Mouse (Mus musculus): ENCODE data around the gene Slc23a3.

The Slc23a3 gene

GRCm38 (mm10) chr1:75138448-75138847 lies 4.8 kb upstream of the Slc23a3 start:
- no peak for DNase-seq (ENCODE audit: low spot score in 2 of 2)

DNA sequence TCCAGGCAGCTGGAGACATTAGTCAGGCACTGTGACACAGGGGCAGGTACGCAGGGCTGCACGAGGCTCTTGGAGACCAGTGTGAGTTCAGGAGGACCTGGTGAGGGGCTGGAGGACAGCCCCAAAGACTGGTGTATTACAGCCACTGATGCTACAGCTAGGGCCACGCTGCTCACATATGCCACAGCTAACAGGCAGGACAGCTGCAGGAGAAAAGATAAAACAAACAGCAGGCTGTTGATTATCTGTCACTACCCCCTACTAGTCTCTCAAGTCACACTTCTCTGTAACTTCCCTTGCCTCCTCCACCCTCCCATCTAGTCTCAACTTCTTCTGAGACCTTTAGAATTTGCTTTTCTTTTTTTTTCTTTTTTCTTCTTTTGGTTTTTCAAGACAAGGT lies 3.0 kb upstream of the Slc23a3 start:
- no peak for DNase-seq (ENCODE audit: low spot score in 2 of 2)

GRCm38 (mm10) chr1:75136293-75136692 lies 2.6 kb upstream of the Slc23a3 start:
- DNase-seq (ENCODE audit: low spot score in 2 of 2): no peak

DNA sequence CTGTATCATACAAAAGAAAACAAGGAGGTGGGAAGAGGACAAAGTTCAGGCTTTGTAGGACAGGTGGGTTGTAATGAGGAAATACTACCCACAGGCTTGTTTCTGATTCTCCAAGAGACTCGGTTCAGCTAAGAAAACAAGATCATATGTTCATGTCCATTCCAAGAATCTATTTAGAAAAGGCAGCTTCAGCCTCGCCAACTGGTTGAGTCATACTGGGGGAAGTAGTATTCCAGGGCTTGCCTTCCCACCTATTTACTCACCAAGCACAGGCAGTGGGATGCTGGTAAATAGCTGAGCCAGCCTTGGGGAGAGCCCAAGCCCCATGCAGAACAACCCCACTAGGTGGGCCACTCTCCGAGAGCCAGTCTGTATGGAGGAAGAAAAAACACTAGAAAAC lies 5.0 kb downstream of the Slc23a3 start:
- DNase-seq (ENCODE audit: low spot score in 2 of 2): no peak

DNA sequence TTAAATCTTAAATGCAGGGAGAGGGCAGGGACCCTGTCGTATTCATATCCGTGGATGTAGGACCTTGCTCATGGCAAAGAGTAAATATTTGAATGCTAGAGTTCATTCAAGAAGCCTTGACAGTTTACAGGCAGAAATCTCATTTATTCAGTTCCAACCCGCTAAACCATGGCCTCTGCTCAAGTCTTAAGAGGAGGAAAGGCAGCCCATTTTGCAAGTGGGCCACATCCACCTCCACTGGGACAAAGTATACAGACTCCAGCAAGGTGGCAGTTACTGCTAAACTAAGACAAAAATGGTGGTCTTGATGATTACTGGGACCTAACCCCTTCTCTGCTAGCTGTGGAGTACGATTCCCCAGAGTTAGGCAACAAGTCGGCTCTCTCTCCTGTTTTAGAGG lies 8.3 kb downstream of the Slc23a3 start:
- no peak for DNase-seq (ENCODE audit: low spot score in 2 of 2)

- peak; percentile 90 to 97 for DNase-seq (ENCODE audit: low spot score in 2 of 2)
Observed at GRCm38 (mm10) chr1:75124346-75125321, 9.1 kb downstream of the Slc23a3 start, which contains the start of gene Nhej1. Nhej1 (minus strand) TSS chr1:75125200.

DNA sequence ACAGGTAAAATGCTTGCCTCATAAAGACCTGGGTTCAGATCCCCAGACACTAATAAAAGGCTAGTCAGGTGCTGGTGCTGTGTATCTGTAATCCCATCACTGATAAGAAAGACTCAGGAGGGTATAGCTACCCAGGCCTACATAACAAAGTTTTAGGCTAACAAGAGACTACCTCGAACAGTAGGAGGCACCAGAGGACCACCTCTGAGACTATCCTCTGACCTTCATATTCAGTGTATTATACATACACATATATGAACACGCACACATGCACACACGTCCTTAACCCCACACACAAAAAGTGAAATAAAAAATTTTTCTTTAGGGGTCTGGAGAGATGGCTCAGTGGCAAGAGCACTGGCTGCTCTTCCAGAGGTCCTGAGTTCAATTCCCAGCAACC lies 11.5 kb downstream of the Slc23a3 start:
- no peak for DNase-seq (ENCODE audit: low spot score in 2 of 2)
